In genomic region chr5:143924781-143925452, GRCm38 (mm10) we compare ENCODE assay signal across 27 mouse cellular contexts. TPM values are rescaled to one million over a fixed set of nuclear protein-coding genes. Genes with fewer than 3 reads are reported as not detected.
DNase-seq lines count a peak whose midpoint lies in the region; ATAC-seq and TF ChIP-seq lines count a peak whose summit lies in the region.
"Had no signal": no experiment of that assay in that cellular context is flagged by ENCODE, and none has a peak within 500 bp of the region (broad histone marks: within the 10 kb centered on the region; RNA-seq: fewer than 3 reads in every experiment).

No protein-coding gene starts in this region.

- no peaks in the 10 kb centered on the region for H3K4me1 ChIP-seq in stomach, embryonic 15.5 days
- H3K4me1 ChIP-seq in stomach, postnatal 0 days (replicated peaks; ENCODE audit: control insufficient read depth, insufficient read depth) = no peaks in the 10 kb centered on the region
- H3K4me1 ChIP-seq in intestine, embryonic 16.5 days (ENCODE audit: control insufficient read depth, insufficient read depth, low read length) = no peaks in the 10 kb centered on the region
- peaks cover 17 to 20% of the 10 kb centered on the region in 2 experiments for H3K4me1 ChIP-seq in liver, embryonic 14.5 days (replicated peaks; ENCODE audit: control insufficient read depth in 2 of 2, insufficient read depth in 2 of 2, low read length in 1 of 2)
- no peaks in the 10 kb centered on the region for H3K4me1 ChIP-seq in kidney, embryonic 16.5 days (ENCODE audit: insufficient read depth, low read length)
- H3K4me1 ChIP-seq: kidney, embryonic 15.5 days; limb, embryonic 10.5 days; midbrain, embryonic 12.5 days; neural tube, embryonic 15.5 days had no signal

- ATAC-seq in stomach, embryonic 15.5 days (ENCODE audit: insufficient read depth, low FRiP score, low read depth) = peak; percentile 90; the same call in 1 of the 2 replicates
- no peak for ATAC-seq in stomach, postnatal 0 days (ENCODE audit: low FRiP score, low TSS enrichment)
- ATAC-seq in intestine, embryonic 16.5 days = peak; percentile 65; the same call in 1 of the 2 replicates
- ATAC-seq in liver, embryonic 14.5 days (ENCODE audit: insufficient read depth) = peak; percentile 100
- ATAC-seq in kidney, embryonic 16.5 days (ENCODE audit: low FRiP score, low TSS enrichment) = no peak
- ATAC-seq in activated CD4-positive, CD25-positive, alpha-beta regulatory T cell, adult 4 months = no peak
- ATAC-seq: CD4-positive, CD25-positive, alpha-beta regulatory T cell, adult 4 months; forebrain, embryonic 14.5 days; inflammation-experienced regulatory T-cells, adult 6 months had no signal

- H3K9me3 ChIP-seq in stomach, embryonic 15.5 days = no peaks in the 10 kb centered on the region
- no peaks in the 10 kb centered on the region for H3K9me3 ChIP-seq in stomach, postnatal 0 days (ENCODE audit: control insufficient read depth, low read length)
- H3K9me3 ChIP-seq in intestine, embryonic 16.5 days (ENCODE audit: control insufficient read depth, low read length) = no peaks in the 10 kb centered on the region
- H3K9me3 ChIP-seq in liver, embryonic 14.5 days (ENCODE audit: control insufficient read depth, low read length) = no peaks in the 10 kb centered on the region
- H3K9me3 ChIP-seq in kidney, embryonic 16.5 days (ENCODE audit: low read length) = no peaks in the 10 kb centered on the region
- H3K9me3 ChIP-seq: kidney, embryonic 15.5 days; limb, embryonic 10.5 days; midbrain, embryonic 12.5 days; neural tube, embryonic 15.5 days had no signal

- no peak overlapping the region for H3K9ac ChIP-seq in stomach, embryonic 15.5 days
- H3K9ac ChIP-seq in stomach, postnatal 0 days (ENCODE audit: low read length) = no peak overlapping the region
- H3K9ac ChIP-seq in intestine, embryonic 16.5 days (ENCODE audit: low read depth, low read length) = no peak overlapping the region
- peak overlapping the region; percentile 33 for H3K9ac ChIP-seq in liver, embryonic 14.5 days (replicated peaks)
- H3K9ac ChIP-seq in kidney, embryonic 16.5 days (replicated peaks; ENCODE audit: low read length) = no peak overlapping the region
- H3K9ac ChIP-seq: hindbrain, embryonic 14.5 days; kidney, embryonic 15.5 days; midbrain, embryonic 12.5 days; neural tube, embryonic 15.5 days had no signal

- H3K4me3 ChIP-seq in stomach, embryonic 15.5 days (replicated peaks) = no peak overlapping the region
- H3K4me3 ChIP-seq in stomach, postnatal 0 days (ENCODE audit: low read depth, low read length) = no peak overlapping the region
- no peak overlapping the region for H3K4me3 ChIP-seq in intestine, embryonic 16.5 days (ENCODE audit: low read length)
- H3K4me3 ChIP-seq in liver, embryonic 14.5 days (ENCODE audit: insufficient read depth in 1 of 2, low read depth in 2 of 2, low read length in 2 of 2) = no peak overlapping the region
- H3K4me3 ChIP-seq in kidney, embryonic 16.5 days (ENCODE audit: low read length) = no peak overlapping the region
- H3K4me3 ChIP-seq: gastrocnemius, adult 2 months; kidney, embryonic 15.5 days; left cerebral cortex, adult 2 months; limb, embryonic 10.5 days; midbrain, embryonic 12.5 days; neural tube, embryonic 15.5 days had no signal

- no peak overlapping the region for H3K27ac ChIP-seq in stomach, embryonic 15.5 days
- no peak overlapping the region for H3K27ac ChIP-seq in stomach, postnatal 0 days (replicated peaks)
- H3K27ac ChIP-seq in intestine, embryonic 16.5 days (ENCODE audit: low read length) = no peak overlapping the region
- H3K27ac ChIP-seq in liver, embryonic 14.5 days = peak overlapping the region; percentile 76
- H3K27ac ChIP-seq in kidney, embryonic 16.5 days (ENCODE audit: low read length) = no peak overlapping the region
- H3K27ac ChIP-seq: gastrocnemius, adult 2 months; hindbrain, embryonic 14.5 days; kidney, embryonic 15.5 days; left cerebral cortex, adult 2 months; limb, embryonic 10.5 days; midbrain, embryonic 12.5 days; neural tube, embryonic 15.5 days had no signal

- no peak overlapping the region for H3K4me2 ChIP-seq in stomach, embryonic 15.5 days
- no peak overlapping the region for H3K4me2 ChIP-seq in stomach, postnatal 0 days (replicated peaks; ENCODE audit: low read depth)
- no peak overlapping the region for H3K4me2 ChIP-seq in intestine, embryonic 16.5 days (ENCODE audit: low read depth, low read length)
- H3K4me2 ChIP-seq in liver, embryonic 14.5 days (ENCODE audit: low read depth) = peak overlapping the region; percentile 54
- no peak overlapping the region for H3K4me2 ChIP-seq in kidney, embryonic 16.5 days (replicated peaks; ENCODE audit: low read depth, low read length)
- H3K4me2 ChIP-seq: hindbrain, embryonic 14.5 days; kidney, embryonic 15.5 days; midbrain, embryonic 12.5 days; neural tube, embryonic 15.5 days had no signal

- no peak for DNase-seq in stomach, postnatal 0 days (ENCODE audit: low spot score)
- peak; percentile 75 to 78 (median 78) for DNase-seq in liver, embryonic 14.5 days (ENCODE audit: low read depth in 3 of 3, low spot score in 3 of 3)
- no peak for DNase-seq in cerebellum, adult 9-10 months
- no peak for DNase-seq in cerebellum, adult 11 months
- DNase-seq: cerebellum, postnatal 10 days; gastrocnemius, adult 2 months; heart, postnatal 4 days; kidney, postnatal 4 days; layer of hippocampus, adult 9-11 months; lung, postnatal 10 days; thymus, postnatal 14 days had no signal

- peaks cover 47% of the 10 kb centered on the region for H3K36me3 ChIP-seq in stomach, embryonic 15.5 days
- peaks cover 13% of the 10 kb centered on the region for H3K36me3 ChIP-seq in stomach, postnatal 0 days (ENCODE audit: control insufficient read depth, insufficient read depth, low read length)
- peaks cover 13% of the 10 kb centered on the region; the same call in 1 of the 2 replicates for H3K36me3 ChIP-seq in intestine, embryonic 16.5 days (ENCODE audit: control insufficient read depth, insufficient read depth, low read length)
- peaks cover 63% of the 10 kb centered on the region for H3K36me3 ChIP-seq in liver, embryonic 14.5 days (replicated peaks; ENCODE audit: control insufficient read depth, insufficient read depth, low read depth)
- H3K36me3 ChIP-seq in kidney, embryonic 16.5 days (ENCODE audit: insufficient read depth, low read length) = peaks cover 67% of the 10 kb centered on the region

- TF ChIP-seq EP300 in stomach, postnatal 0 days (optimal IDR thresholded peaks at IDR 0.05) = no peak
- peak; percentile 77 for TF ChIP-seq EP300 in liver, embryonic 14.5 days (IDR thresholded peaks at IDR 0.05; ENCODE audit: low read depth)

- TF ChIP-seq CTCF in stomach, postnatal 0 days (IDR thresholded peaks at IDR 0.05; ENCODE audit: low read depth) = no peak
- TF ChIP-seq CTCF in liver, embryonic 14.5 days (IDR thresholded peaks at IDR 0.05; ENCODE audit: low read depth) = no peak

- no peaks in the 10 kb centered on the region for H3K27me3 ChIP-seq in stomach, embryonic 15.5 days (replicated peaks)
- no peaks in the 10 kb centered on the region for H3K27me3 ChIP-seq in stomach, postnatal 0 days (ENCODE audit: control insufficient read depth, insufficient read depth, low read length)
- H3K27me3 ChIP-seq in intestine, embryonic 16.5 days (replicated peaks; ENCODE audit: control insufficient read depth, insufficient read depth, low read length) = no peaks in the 10 kb centered on the region
- no peaks in the 10 kb centered on the region for H3K27me3 ChIP-seq in liver, embryonic 14.5 days (ENCODE audit: control insufficient read depth, insufficient read depth, low read length)
- H3K27me3 ChIP-seq in kidney, embryonic 16.5 days (ENCODE audit: insufficient read depth, low read length) = no peaks in the 10 kb centered on the region
- H3K27me3 ChIP-seq: kidney, embryonic 15.5 days; midbrain, embryonic 12.5 days; neural tube, embryonic 15.5 days had no signal

- WGBS in stomach, embryonic 15.5 days = 84% methylated on average over 6 of the region's 6 CpGs
- WGBS in stomach, postnatal 0 days = 81% methylated on average over 6 of the region's 6 CpGs
- 84% methylated on average over 6 of the region's 6 CpGs for WGBS in intestine, embryonic 16.5 days
- WGBS in liver, embryonic 14.5 days (ENCODE audit: insufficient replicate concordance) = 35% methylated on average over 6 of the region's 6 CpGs
- 90% methylated on average over 6 of the region's 6 CpGs for WGBS in kidney, embryonic 16.5 days

RNA-seq across cellular contexts. Expression of gene Gm42421, which starts 3.1 kb away (rescaled TPM):
- polyA plus RNA-seq in stomach, embryonic 15.5 days (2015; fragmentation: Nextera tagmentation; extraction: Ambion mirVana) = 0.42 and 0.77 TPM in 2 replicates
- polyA plus RNA-seq in stomach, postnatal 0 days (2015; fragmentation: Nextera tagmentation; extraction: Ambion mirVana) = 0.28 TPM in 1 of 2 replicates, not detected in the other
- polyA plus RNA-seq in intestine, embryonic 16.5 days (2015; fragmentation: Nextera tagmentation; extraction: Ambion mirVana) = 0.47 and 0.71 TPM in 2 replicates
- polyA plus RNA-seq in liver, embryonic 14.5 days (2012; rRNA removed) = 0.51 and 0.59 TPM in 2 replicates
- polyA plus RNA-seq in liver, embryonic 14.5 days (2014; fragmentation: Nextera tagmentation; extraction: Ambion mirVana) = 0.20 and 0.24 TPM in 2 replicates
- polyA plus RNA-seq in kidney, embryonic 16.5 days (2015; fragmentation: Nextera tagmentation; extraction: Ambion mirVana) = 0.67 TPM in 1 of 2 replicates, not detected in the other
- polyA plus RNA-seq in activated CD4-positive, CD25-positive, alpha-beta regulatory T cell, adult 4 months (2017; shearing (Covaris generic)) = 1 to 10 TPM in 1 of 2 experiments, not detected in 1; 2.7 TPM
- polyA plus RNA-seq: heart, embryonic 16.5 days; liver, adult 2 months; small intestine, adult 2 months had no signal

RNA-seq across cellular contexts. Expression of gene Rsph10b, which starts 7.9 kb away (rescaled TPM):
- polyA plus RNA-seq in stomach, embryonic 15.5 days (2015; fragmentation: Nextera tagmentation; extraction: Ambion mirVana) = 0.43 and 0.48 TPM in 2 replicates
- 0.19 and 0.27 TPM in 2 replicates for polyA plus RNA-seq in stomach, postnatal 0 days (2015; fragmentation: Nextera tagmentation; extraction: Ambion mirVana)
- polyA plus RNA-seq in intestine, embryonic 16.5 days (2015; fragmentation: Nextera tagmentation; extraction: Ambion mirVana) = 0.22 and 0.87 TPM in 2 replicates
- 0.19 and 0.44 TPM in 2 replicates for polyA plus RNA-seq in liver, embryonic 14.5 days (2012; rRNA removed)
- polyA plus RNA-seq in liver, embryonic 14.5 days (2014; fragmentation: Nextera tagmentation; extraction: Ambion mirVana) = 0.21 and 0.66 TPM in 2 replicates
- 0.45 and 0.73 TPM in 2 replicates for polyA plus RNA-seq in kidney, embryonic 16.5 days (2015; fragmentation: Nextera tagmentation; extraction: Ambion mirVana)
- not detected for polyA plus RNA-seq in activated CD4-positive, CD25-positive, alpha-beta regulatory T cell, adult 4 months (2017; shearing (Covaris generic))
- polyA plus RNA-seq: liver, adult 2 months had no signal

RNA-seq across cellular contexts. Expression of gene Pms2, which starts 15.2 kb away (rescaled TPM):
- 22.7 and 24.9 TPM in 2 replicates for polyA plus RNA-seq in stomach, embryonic 15.5 days (2015; fragmentation: Nextera tagmentation; extraction: Ambion mirVana)
- 8.0 and 8.9 TPM in 2 replicates for polyA plus RNA-seq in stomach, postnatal 0 days (2015; fragmentation: Nextera tagmentation; extraction: Ambion mirVana)
- polyA plus RNA-seq in intestine, embryonic 16.5 days (2015; fragmentation: Nextera tagmentation; extraction: Ambion mirVana) = 18.2 and 20.6 TPM in 2 replicates
- 4.1 and 6.7 TPM in 2 replicates for polyA plus RNA-seq in liver, embryonic 14.5 days (2012; rRNA removed)
- polyA plus RNA-seq in liver, embryonic 14.5 days (2014; fragmentation: Nextera tagmentation; extraction: Ambion mirVana) = 13.6 and 15.7 TPM in 2 replicates
- polyA plus RNA-seq in kidney, embryonic 16.5 days (2015; fragmentation: Nextera tagmentation; extraction: Ambion mirVana) = 26.8 and 31.9 TPM in 2 replicates
- polyA plus RNA-seq in activated CD4-positive, CD25-positive, alpha-beta regulatory T cell, adult 4 months (2017; shearing (Covaris generic)) = 10 to 100 TPM; 37.0 to 39.8 TPM

RNA-seq across cellular contexts. Expression of gene Aimp2, which starts 15.3 kb away (rescaled TPM):
- 88.2 and 105 TPM in 2 replicates for polyA plus RNA-seq in stomach, embryonic 15.5 days (2015; fragmentation: Nextera tagmentation; extraction: Ambion mirVana)
- 65.6 and 69.4 TPM in 2 replicates for polyA plus RNA-seq in stomach, postnatal 0 days (2015; fragmentation: Nextera tagmentation; extraction: Ambion mirVana)
- 123 and 135 TPM in 2 replicates for polyA plus RNA-seq in intestine, embryonic 16.5 days (2015; fragmentation: Nextera tagmentation; extraction: Ambion mirVana)
- polyA plus RNA-seq in liver, embryonic 14.5 days (2012; rRNA removed) = 44.6 and 59.1 TPM in 2 replicates
- polyA plus RNA-seq in liver, embryonic 14.5 days (2014; fragmentation: Nextera tagmentation; extraction: Ambion mirVana) = 45.0 and 45.6 TPM in 2 replicates
- 103 and 110 TPM in 2 replicates for polyA plus RNA-seq in kidney, embryonic 16.5 days (2015; fragmentation: Nextera tagmentation; extraction: Ambion mirVana)
- 10 to 100 TPM; 32.3 to 54.2 TPM for polyA plus RNA-seq in activated CD4-positive, CD25-positive, alpha-beta regulatory T cell, adult 4 months (2017; shearing (Covaris generic))

RNA-seq across cellular contexts. Expression of gene Ankrd61, which starts 27.4 kb away (rescaled TPM):
- polyA plus RNA-seq in stomach, embryonic 15.5 days (2015; fragmentation: Nextera tagmentation; extraction: Ambion mirVana) = 0.17 and 0.22 TPM in 2 replicates
- 0.08 TPM in 1 of 2 replicates, not detected in the other for polyA plus RNA-seq in stomach, postnatal 0 days (2015; fragmentation: Nextera tagmentation; extraction: Ambion mirVana)
- polyA plus RNA-seq in intestine, embryonic 16.5 days (2015; fragmentation: Nextera tagmentation; extraction: Ambion mirVana) = 0.12 and 0.15 TPM in 2 replicates
- 0.03 and 0.04 TPM in 2 replicates for polyA plus RNA-seq in liver, embryonic 14.5 days (2012; rRNA removed)
- polyA plus RNA-seq in liver, embryonic 14.5 days (2014; fragmentation: Nextera tagmentation; extraction: Ambion mirVana) = 0.13 and 0.27 TPM in 2 replicates
- polyA plus RNA-seq in kidney, embryonic 16.5 days (2015; fragmentation: Nextera tagmentation; extraction: Ambion mirVana) = 0.29 and 0.62 TPM in 2 replicates
- under 1 TPM in 1 of 2 experiments, not detected in 1; 0.69 TPM for polyA plus RNA-seq in activated CD4-positive, CD25-positive, alpha-beta regulatory T cell, adult 4 months (2017; shearing (Covaris generic))
- polyA plus RNA-seq: liver, adult 2 months; small intestine, adult 2 months had no signal

Comparison
In these comparisons a context has a peak if more than half of its experiments do, and no peak if none do; other contexts are left out.
1. ATAC-seq: peak in stomach, embryonic 15.5 days (single experiment), intestine, embryonic 16.5 days (single experiment) and liver, embryonic 14.5 days (single experiment); none in stomach, postnatal 0 days (single experiment), kidney, embryonic 16.5 days (single experiment) and activated CD4-positive, CD25-positive, alpha-beta regulatory T cell, adult 4 months (single experiment).
2. DNase-seq: peak in liver, embryonic 14.5 days (3 of 3); none in stomach, postnatal 0 days (single experiment), cerebellum, adult 9-10 months (single experiment) and cerebellum, adult 11 months (single experiment).